Mouse (Mus musculus): ENCODE data around the gene Myo16. TPM values are rescaled to one million over a fixed set of nuclear protein-coding genes. Genes with fewer than 3 reads are reported as not detected.
A peak's percentile ranks its signal among the peaks of the same experiment; 100 is the strongest.

Gene Myo16
- polyA plus RNA-seq, 1 experiment: not detected

GRCm38 (mm10) chr8:10415885-10416284 is 262.2 kb downstream of the Myo16 start:
- TF ChIP-seq GATA1 (IDR thresholded peaks at IDR 0.05; ENCODE audit: borderline replicate concordance, low read length): no peak
- TF ChIP-seq FLI1 (IDR thresholded peaks at IDR 0.05; ENCODE audit: low read length): no peak
- Histone ChIP-seq H3K9me3 (0 out of 2 replicates have a peak, but pooled peaks cover under 1% of the 10 kb centered on the region), H3K4me1 (peaks cover 3% of the 10 kb centered on the region; the same call in 1 of the 2 replicates), H3K36me3 (replicated peaks; ENCODE audit: low read length) (no peaks in the 10 kb centered on the region), H3K27me3 (replicated peaks) (peaks cover 20% of the 10 kb centered on the region), H3K4me3 (replicated peaks) (no peak overlapping the region)

- no peak for TF ChIP-seq GATA1 (IDR thresholded peaks at IDR 0.05; ENCODE audit: borderline replicate concordance, low read length)
- Histone ChIP-seq H3K9me3 (no peaks in the 10 kb centered on the region), H3K4me3 (replicated peaks) (no peak overlapping the region), H3K36me3 (replicated peaks; ENCODE audit: low read length) (no peaks in the 10 kb centered on the region), H3K4me1 (peaks cover 3% of the 10 kb centered on the region; the same call in 1 of the 2 replicates), H3K27me3 (replicated peaks) (peaks cover 23% of the 10 kb centered on the region)
Measured at GRCm38 (mm10) chr8:10416806-10417205, 263.1 kb downstream of the Myo16 start.

- TF ChIP-seq FLI1 (IDR thresholded peaks at IDR 0.05; ENCODE audit: low read length): no peak
- no peak for TF ChIP-seq GATA1 (IDR thresholded peaks at IDR 0.05; ENCODE audit: borderline replicate concordance, low read length)
- Histone ChIP-seq H3K27me3 (replicated peaks) (peaks cover 23% of the 10 kb centered on the region), H3K36me3 (replicated peaks; ENCODE audit: low read length) (no peaks in the 10 kb centered on the region), H3K9me3 (no peaks in the 10 kb centered on the region), H3K4me3 (replicated peaks) (no peak overlapping the region), H3K4me1 (peaks cover 3% of the 10 kb centered on the region; the same call in 1 of the 2 replicates)
Measured at GRCm38 (mm10) chr8:10417281-10417680, 263.6 kb downstream of the Myo16 start.

- Histone ChIP-seq H3K36me3 (replicated peaks; ENCODE audit: low read length) (no peaks in the 10 kb centered on the region), H3K4me1 (peaks cover 3% of the 10 kb centered on the region; the same call in 1 of the 2 replicates), H3K4me3 (replicated peaks) (no peak overlapping the region), H3K27me3 (replicated peaks) (peaks cover 24% of the 10 kb centered on the region), H3K9me3 (no peaks in the 10 kb centered on the region)
- TF ChIP-seq FLI1 (IDR thresholded peaks at IDR 0.05; ENCODE audit: low read length): no peak
- TF ChIP-seq GATA1 (IDR thresholded peaks at IDR 0.05; ENCODE audit: borderline replicate concordance, low read length): no peak
Measured at GRCm38 (mm10) chr8:10418013-10418412, 264.3 kb downstream of the Myo16 start.

GRCm38 (mm10) chr8:10418971-10419370 is 265.3 kb downstream of the Myo16 start:
- H3K4me3 ChIP-seq (replicated peaks): no peak overlapping the region
- H3K27me3 ChIP-seq (replicated peaks): peaks cover 24% of the 10 kb centered on the region
- H3K36me3 ChIP-seq (replicated peaks; ENCODE audit: low read length): no peaks in the 10 kb centered on the region
- H3K9me3 ChIP-seq: no peaks in the 10 kb centered on the region
- TF ChIP-seq FLI1 (IDR thresholded peaks at IDR 0.05; ENCODE audit: low read length) (no peak), GATA1 (IDR thresholded peaks at IDR 0.05; ENCODE audit: borderline replicate concordance, low read length) (no peak)
- peaks cover 3% of the 10 kb centered on the region; the same call in 1 of the 2 replicates for H3K4me1 ChIP-seq

- TF ChIP-seq FLI1 (IDR thresholded peaks at IDR 0.05; ENCODE audit: low read length) (no peak), GATA1 (IDR thresholded peaks at IDR 0.05; ENCODE audit: borderline replicate concordance, low read length) (no peak)
- Histone ChIP-seq H3K4me3 (replicated peaks) (no peak overlapping the region), H3K27me3 (replicated peaks) (peaks cover 20% of the 10 kb centered on the region), H3K36me3 (replicated peaks; ENCODE audit: low read length) (no peaks in the 10 kb centered on the region), H3K9me3 (no peaks in the 10 kb centered on the region), H3K4me1 (peaks cover 3% of the 10 kb centered on the region; the same call in 1 of the 2 replicates)
Measured at GRCm38 (mm10) chr8:10419726-10420125, 266.0 kb downstream of the Myo16 start.

GRCm38 (mm10) chr8:10420551-10420950 is 266.8 kb downstream of the Myo16 start:
- no peaks in the 10 kb centered on the region for H3K36me3 ChIP-seq (replicated peaks; ENCODE audit: low read length)
- H3K9me3 ChIP-seq: no peaks in the 10 kb centered on the region
- TF ChIP-seq FLI1 (IDR thresholded peaks at IDR 0.05; ENCODE audit: low read length) (no peak), GATA1 (IDR thresholded peaks at IDR 0.05; ENCODE audit: borderline replicate concordance, low read length) (no peak)

GRCm38 (mm10) chr8:10421516-10422090 is 267.9 kb downstream of the Myo16 start:
- TF ChIP-seq FLI1 (IDR thresholded peaks at IDR 0.05; ENCODE audit: low read length) (no peak), GATA1 (IDR thresholded peaks at IDR 0.05; ENCODE audit: borderline replicate concordance, low read length) (no peak)
- Histone ChIP-seq H3K36me3 (replicated peaks; ENCODE audit: low read length) (no peaks in the 10 kb centered on the region), H3K27me3 (replicated peaks) (peaks cover 20% of the 10 kb centered on the region), H3K9me3 (no peaks in the 10 kb centered on the region), H3K4me3 (replicated peaks) (peak overlapping the region; percentile 59), H3K4me1 (no peaks in the 10 kb centered on the region; the same call in 1 of the 2 replicates)

More at GRCm38 (mm10) chr8:10420551-10420950, 266.8 kb downstream of the Myo16 start:
- H3K4me1 ChIP-seq: no peaks in the 10 kb centered on the region; the same call in 1 of the 2 replicates
- no peak overlapping the region for H3K4me3 ChIP-seq (replicated peaks)
- peaks cover 20% of the 10 kb centered on the region for H3K27me3 ChIP-seq (replicated peaks)

- Histone ChIP-seq H3K4me1 (no peaks in the 10 kb centered on the region), H3K27me3 (replicated peaks) (peaks cover 19% of the 10 kb centered on the region), H3K36me3 (replicated peaks; ENCODE audit: low read length) (no peaks in the 10 kb centered on the region), H3K9me3 (no peaks in the 10 kb centered on the region), H3K4me3 (replicated peaks) (no peak overlapping the region)
- TF ChIP-seq GATA1 (IDR thresholded peaks at IDR 0.05; ENCODE audit: borderline replicate concordance, low read length) (no peak), FLI1 (IDR thresholded peaks at IDR 0.05; ENCODE audit: low read length) (no peak)
Measured at GRCm38 (mm10) chr8:10435492-10435891, 281.8 kb downstream of the Myo16 start.

GRCm38 (mm10) chr8:10438772-10439171 is 285.1 kb downstream of the Myo16 start:
- TF ChIP-seq GATA1 (IDR thresholded peaks at IDR 0.05; ENCODE audit: borderline replicate concordance, low read length): no peak
- no peak for TF ChIP-seq FLI1 (IDR thresholded peaks at IDR 0.05; ENCODE audit: low read length)
- H3K4me3 ChIP-seq (replicated peaks): no peak overlapping the region
- no peaks in the 10 kb centered on the region for H3K4me1 ChIP-seq
- peaks cover 36% of the 10 kb centered on the region for H3K27me3 ChIP-seq (replicated peaks)
- no peaks in the 10 kb centered on the region for H3K36me3 ChIP-seq (replicated peaks; ENCODE audit: low read length)
- no peaks in the 10 kb centered on the region for H3K9me3 ChIP-seq

Measured in megakaryocyte, embryonic 14.5 days (primary cell).